Mouse (Mus musculus) left cerebral cortex, adult 8-10 months (tissue): ENCODE results near the gene Fzr1. TPM values are rescaled to one million over a fixed set of nuclear protein-coding genes. Genes with fewer than 3 reads are reported as not detected.

Source experiments
- DNase-seq, 2 experiments: peaks; one replicate each; pipeline ENCODE4 v3.0.0; 2022; ENCODE audit warnings: low spot score in 2 of 2
- total RNA-seq, 4 experiments: library from RNA; stranded (reverse); gene quantifications; 2 replicates each; pipeline ENCODE4 v1.2.4; 2022

Gene Fzr1
- total RNA-seq, 4 experiments from 2014 or later, result 66.8 to 73.4 (median 70.6) TPM

DNA sequence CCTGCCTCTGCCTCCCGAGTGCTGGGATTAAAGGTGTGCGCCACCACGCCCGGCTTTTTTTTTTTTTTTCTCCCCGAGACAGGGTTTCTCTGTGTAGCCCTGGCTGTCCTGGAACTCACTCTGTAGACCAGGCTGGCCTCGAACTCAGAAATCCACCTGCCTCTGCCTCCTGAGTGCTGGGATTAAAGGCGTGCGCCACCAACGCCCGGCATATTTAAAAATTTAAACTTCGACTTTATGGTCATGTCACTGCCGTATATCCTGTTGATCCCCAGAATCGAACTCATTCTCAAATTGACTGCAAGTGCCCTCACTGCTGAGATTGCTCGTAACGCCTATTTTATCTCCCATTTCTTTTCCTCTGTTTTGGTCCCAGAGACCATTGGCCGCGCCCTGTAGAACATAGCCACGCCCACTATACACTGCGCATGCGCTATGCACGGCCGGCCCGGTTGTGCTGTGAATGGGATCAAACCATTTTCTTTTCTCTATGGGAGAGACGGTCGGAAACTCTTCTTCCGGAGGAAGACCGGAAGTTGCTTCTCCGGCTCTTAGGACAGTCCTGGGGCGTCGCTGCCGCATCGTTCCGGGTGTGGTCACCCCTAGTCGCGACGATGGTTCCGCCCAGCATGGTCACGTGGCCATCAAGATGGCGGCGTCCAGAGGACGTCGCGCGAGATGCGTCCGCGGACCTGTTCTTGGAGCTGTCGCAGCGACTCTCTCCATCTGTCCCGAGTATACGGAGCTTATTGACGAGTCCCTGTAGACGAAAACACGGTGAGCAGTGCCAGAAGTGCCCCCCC lies 5.7 kb upstream of the Fzr1 start, which contains the start of the genes Dohh and Gm48551:
Dohh (plus strand) TSS at position 627 of the 803 bp plus-strand sequence.
Gm48551 (plus strand) TSS at position 665 of the 803 bp plus-strand sequence.
- DNase-seq, result peak; percentile 99

DNA sequence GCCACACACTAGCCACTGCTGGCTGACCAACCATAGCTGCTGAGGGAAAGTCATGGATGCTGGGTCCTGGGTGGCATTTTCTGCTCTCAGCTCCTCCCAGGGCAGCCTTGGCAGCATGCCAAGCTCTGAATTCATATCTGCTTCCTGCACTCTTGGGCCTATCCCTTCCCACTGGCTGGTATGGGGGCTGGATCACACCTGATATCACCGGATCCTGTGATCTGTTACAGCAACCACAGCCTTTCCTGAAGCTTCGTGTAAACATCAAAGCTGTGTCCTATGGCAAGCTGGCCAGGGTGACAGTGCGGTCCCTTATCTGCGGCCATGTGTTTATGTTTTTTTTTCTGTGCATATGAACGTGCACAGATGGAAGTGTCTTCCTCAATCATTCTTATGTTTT lies 3.7 kb upstream of the Fzr1 start:
- DNase-seq, result no peak

GRCm38 (mm10) chr10:81379809-81380378 lies 1.6 kb upstream of the Fzr1 start:
- DNase-seq, result no peak

- DNase-seq, result no peak
Observed at GRCm38 (mm10) chr10:81379183-81379553, 852 bp upstream of the Fzr1 start.

- DNase-seq, result peak; percentile 98 to 100
Observed at GRCm38 (mm10) chr10:81378553-81379182, 352 bp upstream of the Fzr1 start.

DNA sequence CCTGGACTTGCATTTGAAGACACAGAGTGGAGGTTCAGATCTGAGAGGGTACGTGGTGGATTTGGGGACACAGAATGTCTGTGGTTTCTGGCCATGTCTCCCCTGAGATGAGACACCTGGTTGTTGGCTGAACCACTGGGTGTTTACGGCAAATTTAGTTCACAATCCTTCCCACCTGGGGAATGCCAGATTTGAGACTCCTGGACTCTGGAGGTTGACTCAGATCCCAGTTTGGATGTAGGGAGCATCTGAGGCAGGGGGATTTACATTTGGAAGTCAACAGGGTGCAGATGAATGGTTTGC lies 1.0 kb downstream of the Fzr1 start:
- no peak for DNase-seq

DNA sequence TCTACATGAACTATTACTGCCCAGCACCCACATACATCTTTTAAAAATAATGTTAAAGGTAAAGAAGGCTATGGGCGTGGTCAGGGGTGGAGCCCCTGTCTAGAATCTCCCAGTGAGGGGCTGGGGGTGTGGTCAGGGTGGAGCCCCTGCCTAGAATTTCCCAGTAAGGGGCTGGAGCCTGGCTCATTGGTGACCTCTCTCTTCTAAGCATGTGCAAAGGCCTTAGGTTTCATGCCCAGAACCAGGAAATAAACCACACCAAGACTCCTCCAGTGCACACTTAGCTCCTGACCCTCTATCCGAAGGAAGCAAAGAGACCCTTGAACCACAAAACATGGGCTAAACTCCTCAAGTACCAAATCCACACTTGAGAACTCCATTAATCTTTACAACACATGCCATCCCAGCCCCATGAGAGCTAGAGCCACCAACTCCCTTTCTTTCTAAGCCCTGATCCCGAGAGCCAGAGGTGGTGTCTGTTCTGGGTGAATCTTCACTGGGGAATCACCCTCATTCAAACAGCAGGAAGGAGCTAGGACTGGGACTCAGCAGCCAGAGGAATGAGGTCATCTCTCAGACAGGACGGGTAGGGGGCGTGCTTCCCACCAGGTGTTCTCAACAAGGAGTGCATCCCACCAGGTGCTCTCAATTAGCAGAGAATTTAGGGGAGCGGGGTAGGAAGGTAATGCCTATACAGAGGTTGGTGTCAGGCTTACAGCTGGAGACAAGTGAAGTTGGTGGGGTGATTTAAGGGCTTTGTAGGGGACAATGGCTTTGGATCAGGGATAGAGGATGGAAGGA lies 1.6 kb downstream of the Fzr1 start:
- DNase-seq, result no peak

DNA sequence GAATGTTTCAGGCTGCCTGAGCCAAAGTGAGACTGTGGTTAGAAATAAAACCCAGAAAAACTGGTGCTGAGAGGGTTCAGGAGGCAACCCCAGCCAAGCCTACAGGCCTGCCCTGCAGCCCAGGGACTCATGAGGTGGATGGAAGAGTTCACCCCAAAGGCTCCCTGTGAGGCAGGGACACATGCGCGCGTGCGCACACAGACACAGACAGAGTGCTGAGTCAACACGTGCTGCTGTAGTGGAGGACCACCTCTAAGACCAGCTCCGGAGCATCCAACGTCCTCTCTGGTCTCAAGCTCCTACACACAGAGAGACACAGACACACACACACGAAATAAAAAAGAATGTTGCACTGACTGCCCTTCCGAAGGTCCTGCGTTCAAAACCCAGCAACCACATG lies 3.0 kb downstream of the Fzr1 start:
- DNase-seq, result no peak

DNA sequence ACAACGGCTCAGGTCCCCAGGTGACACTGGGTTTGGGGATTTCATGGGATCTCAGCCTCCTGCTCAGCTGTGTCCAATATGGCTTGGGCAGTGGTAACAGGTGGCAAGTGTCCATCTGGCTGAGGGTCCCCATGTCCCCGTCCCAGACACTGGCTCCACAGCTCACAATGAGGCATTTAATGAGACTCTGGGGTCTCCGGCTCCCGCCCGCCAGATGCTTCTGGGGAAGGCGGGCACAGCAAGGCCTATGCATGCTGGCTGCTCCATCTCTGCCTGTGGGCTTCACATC lies 11.2 kb downstream of the Fzr1 start:
- no peak for DNase-seq

DNA sequence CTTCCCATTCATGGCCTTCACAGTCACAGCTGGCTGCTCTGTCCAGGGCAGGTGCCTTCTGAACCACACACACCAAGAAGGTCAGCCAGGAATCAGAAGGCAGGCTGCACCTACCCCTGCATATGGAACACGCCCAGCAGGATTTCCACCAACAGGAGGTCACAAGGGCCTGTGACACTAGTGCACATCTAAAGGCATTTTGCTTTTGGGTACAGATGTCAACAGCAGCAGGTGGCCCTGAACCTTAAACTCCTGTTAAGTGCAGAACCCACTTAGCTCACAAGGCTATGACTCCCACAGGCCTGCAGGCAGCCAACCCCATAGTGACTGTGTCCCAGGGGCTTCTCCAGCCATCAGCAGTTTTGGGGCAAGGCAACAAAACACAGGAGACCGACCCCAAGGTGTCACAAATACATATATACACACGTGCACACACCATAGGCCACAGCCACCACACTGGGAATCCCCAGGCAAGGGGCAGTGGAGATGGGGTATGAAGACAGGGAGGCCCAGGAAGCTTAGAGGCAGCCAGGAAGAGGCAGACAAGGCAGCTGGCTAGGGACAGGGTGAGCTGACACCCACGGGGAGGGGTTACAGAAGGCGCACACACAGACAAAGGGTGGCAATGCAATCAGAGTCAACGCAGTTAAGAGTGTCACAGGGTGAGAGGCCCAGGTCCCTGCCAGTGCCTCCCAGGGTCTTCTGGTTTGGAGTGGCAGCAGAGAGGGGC lies 11.7 kb downstream of the Fzr1 start:
- DNase-seq, result no peak

- no peak for DNase-seq
Observed at GRCm38 (mm10) chr10:81365672-81366476, 12.4 kb downstream of the Fzr1 start, which contains the start of gene 4930404N11Rik. Gene 4930404N11Rik, minus strand, starts transcription at chr10:81365816.

- DNase-seq, result peak in 1 of 2 experiments; percentile 67
Observed at GRCm38 (mm10) chr10:81365073-81365472, 13.2 kb downstream of the Fzr1 start.

DNA sequence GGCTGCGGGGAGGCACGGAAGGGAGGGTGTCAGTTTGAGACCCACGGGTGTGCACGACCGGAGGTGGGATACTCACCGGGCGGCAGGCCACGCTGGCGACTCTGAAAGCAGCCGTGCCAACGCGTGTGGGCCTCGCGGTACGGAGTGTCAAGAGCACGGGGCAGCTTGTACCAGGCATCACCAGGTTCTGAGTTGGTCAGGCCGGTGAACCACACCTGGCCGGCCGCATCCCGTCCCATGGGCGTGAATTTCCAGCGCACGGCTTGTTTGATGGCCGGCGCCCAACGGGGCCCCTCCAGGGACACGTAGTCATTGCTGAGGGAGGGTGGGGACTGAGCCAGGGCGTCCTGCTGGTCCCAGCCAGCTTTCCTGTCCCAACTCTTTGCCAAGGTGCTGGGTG lies 13.7 kb downstream of the Fzr1 start:
- no peak for DNase-seq

- no peak for DNase-seq
Observed at GRCm38 (mm10) chr10:81363436-81364346, 14.6 kb downstream of the Fzr1 start.

DNA sequence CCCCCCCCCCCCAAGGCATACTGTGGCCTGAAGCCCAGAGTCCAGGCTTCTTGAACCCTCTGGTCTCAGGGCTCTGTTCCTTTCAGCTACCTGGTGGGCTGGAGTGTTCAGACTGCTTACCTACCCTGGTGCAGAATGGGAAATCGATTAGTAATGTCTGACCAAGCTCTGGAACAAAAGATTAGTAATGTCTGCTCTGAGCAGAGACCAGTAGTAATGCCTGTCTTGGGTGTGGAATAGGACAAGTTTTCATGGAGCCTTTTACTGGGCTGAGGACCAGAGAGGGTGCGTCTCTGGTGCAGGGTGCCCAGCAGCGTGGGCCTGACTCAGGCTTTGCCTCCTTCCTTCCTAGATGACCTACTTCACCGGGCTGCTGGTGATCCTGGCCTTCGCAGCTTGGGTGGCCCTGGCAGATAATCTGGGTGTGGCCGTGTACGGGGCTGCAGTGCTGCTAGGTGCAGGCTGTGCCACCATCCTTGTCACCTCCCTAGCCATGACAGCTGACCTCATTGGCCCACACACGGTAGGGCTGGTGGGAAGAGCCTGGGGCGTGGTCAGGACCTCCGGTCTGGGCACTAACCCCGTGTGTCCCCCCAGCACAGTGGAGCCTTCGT lies 15.9 kb downstream of the Fzr1 start:
- DNase-seq, result no peak

DNA sequence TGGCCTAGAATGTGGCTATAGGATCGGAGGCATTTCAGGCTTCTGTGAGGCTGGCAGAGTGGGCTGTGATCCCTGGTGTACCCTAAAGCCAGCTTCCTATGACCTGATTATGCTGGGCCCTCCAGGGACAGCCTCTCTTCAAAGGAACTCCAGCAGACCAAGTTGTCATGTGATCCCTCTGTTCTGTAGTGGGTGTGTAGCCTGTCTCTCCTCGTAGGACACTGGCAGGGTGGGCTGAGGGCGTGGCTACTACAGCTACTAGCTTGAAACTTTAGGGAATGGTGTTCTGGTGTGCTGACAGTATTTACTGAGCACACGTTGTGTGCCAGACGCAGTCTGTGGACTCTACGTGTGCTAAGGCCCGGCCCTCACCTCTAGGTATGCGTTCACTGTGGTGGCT lies 17.6 kb downstream of the Fzr1 start:
- no peak for DNase-seq

DNA sequence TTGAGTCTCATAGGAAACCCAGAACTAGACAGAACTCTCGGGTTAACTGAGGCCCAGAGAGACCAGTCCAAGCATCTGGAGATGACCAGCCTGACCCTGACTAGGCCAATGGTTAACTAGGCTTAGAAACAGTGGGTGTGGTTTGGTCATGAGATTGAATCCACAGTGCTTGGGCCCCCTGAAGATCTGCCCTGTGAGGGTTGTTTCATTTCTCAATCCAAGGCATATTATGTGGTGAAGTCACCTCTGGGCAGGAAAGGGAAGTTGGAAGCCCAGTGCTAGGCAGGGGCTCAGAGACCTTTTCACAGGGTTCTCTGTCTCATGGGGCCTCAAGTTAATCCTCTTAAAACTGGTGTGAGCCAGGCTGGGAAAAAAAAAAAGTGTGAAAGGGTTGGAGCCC lies 19.5 kb downstream of the Fzr1 start:
- DNase-seq, result no peak

DNA sequence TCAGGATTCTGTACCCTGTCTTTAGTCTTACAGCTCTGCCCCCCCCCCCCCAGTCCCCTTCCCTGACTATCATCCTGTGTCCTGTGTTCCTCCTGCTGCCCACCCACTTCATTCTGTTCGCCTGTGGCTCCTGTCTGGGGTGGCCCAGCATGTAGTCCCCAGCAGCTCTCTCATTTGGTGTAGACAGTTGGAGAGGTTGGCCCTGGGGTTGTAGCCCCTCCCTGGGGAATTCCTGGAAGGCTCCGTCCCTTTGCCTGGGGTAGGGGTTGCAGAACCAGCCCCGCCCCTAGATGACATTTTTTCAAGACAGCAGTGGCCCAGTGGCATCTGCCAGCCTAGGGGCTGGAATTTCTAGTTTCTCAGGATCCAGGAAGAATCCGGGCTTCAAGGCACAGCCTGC lies 20.1 kb downstream of the Fzr1 start:
- no peak for DNase-seq
